Mouse (Mus musculus): ENCODE measurements at regions not wholly inside any gene's neighbourhood (a gene's known extent, or its start where the extent isn't known, plus 50 kb on each side); places are given as distances from the start of the nearest gene placed in this dataset.
A peak's percentile ranks its signal among the peaks of the same experiment; 100 is the strongest.

DNA sequence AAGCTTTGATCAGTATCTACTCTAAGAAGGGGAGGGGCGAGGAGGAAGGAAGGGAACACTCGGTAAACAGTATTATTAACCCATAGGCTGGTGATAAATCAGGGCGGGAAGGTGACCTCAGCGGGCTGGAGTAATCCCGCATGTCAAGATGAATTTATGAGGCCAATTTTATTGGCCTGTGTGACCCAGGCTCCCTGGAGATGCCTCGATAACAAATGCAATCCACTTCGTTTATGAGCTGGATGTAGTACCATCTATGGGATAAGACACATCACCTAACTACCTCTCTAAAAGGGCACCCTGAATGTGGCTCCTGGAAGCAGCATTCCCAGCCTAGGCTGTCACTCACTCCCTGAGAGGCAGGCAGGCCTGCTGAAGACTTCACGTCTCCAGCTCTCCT, 321.2 kb upstream of the Zfp703 start:
- no peak overlapping the region for H3K4me3 ChIP-seq (ENCODE audit: insufficient read depth, low read length)
- H3K4me1 ChIP-seq (ENCODE audit: control insufficient read depth, insufficient read depth, low read length) = no peaks in the 10 kb centered on the region
- TF ChIP-seq POLR2A (IDR thresholded peaks at IDR 0.05; ENCODE audit: borderline replicate concordance, low read depth, low read length) (no peak), CTCF (IDR thresholded peaks at IDR 0.05; ENCODE audit: low read depth, low read length) (no peak)
- H3K27ac ChIP-seq (ENCODE audit: insufficient read depth, low read depth, low read length) = no peak overlapping the region

DNA sequence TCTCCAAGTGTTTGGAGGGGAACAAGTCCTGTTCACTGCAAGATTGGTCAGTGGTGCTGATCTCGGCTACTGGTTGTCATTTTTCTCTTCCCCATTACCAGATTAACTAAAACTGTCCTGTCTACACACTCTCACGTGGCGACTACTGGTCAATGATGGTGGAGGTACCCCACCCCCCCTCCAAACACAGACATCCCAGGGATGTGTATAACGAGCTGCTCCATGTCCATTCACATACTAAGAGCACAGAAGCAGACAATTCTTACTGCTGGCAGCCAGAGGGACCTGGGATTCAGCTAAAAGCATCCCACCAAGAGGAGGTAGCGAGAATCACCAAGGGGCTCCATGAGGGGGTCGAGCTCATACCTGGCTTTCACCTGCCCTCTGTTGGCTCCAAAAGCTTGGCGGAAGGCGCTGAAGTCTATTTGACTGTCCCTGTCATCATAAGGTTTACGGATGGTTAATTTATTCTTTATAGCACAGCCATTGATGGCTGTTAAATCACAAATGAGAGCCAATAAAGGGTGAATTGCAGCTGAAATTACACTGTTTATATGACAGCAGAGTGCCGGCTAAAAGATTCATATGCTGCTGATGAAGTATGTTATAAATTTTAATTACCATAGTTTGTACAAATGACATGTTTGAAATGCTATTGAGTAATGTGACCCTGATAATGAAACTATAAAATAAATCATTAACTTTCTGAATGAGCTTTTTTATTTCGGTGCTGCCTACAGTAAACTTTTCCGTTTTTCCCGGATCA, 320.6 kb upstream of the Zfp703 start:
- Histone ChIP-seq H3K4me3 (ENCODE audit: insufficient read depth, low read length) (no peak overlapping the region), H3K4me1 (ENCODE audit: control insufficient read depth, insufficient read depth, low read length) (no peaks in the 10 kb centered on the region), H3K27ac (ENCODE audit: insufficient read depth, low read depth, low read length) (no peak overlapping the region)
- TF ChIP-seq POLR2A (IDR thresholded peaks at IDR 0.05; ENCODE audit: borderline replicate concordance, low read depth, low read length) (no peak), CTCF (IDR thresholded peaks at IDR 0.05; ENCODE audit: low read depth, low read length) (no peak)

DNA sequence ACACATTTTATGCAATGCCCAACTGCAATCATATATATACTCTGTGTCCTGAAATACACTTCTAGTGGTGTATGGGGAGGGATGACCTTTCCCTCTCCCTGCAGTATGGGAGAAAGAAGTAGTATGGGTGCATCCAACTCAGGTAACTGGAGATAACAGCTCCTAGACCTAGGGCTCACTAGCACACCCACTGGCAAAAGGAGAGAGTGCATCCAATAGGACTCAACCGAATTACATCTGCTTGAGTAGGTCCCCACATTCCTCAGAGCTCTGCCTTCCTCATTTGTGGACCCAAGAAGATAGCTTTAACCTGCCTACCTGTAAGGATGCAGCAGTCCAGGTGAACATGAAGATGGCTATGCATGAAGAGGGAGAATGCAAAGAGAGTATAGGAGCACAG, 317.7 kb upstream of the Zfp703 start:
- Histone ChIP-seq H3K27ac (ENCODE audit: insufficient read depth, low read depth, low read length) (no peak overlapping the region), H3K4me3 (ENCODE audit: insufficient read depth, low read length) (no peak overlapping the region), H3K4me1 (ENCODE audit: control insufficient read depth, insufficient read depth, low read length) (no peaks in the 10 kb centered on the region)
- no peak for TF ChIP-seq POLR2A (IDR thresholded peaks at IDR 0.05; ENCODE audit: borderline replicate concordance, low read depth, low read length)
- no peak for TF ChIP-seq CTCF (IDR thresholded peaks at IDR 0.05; ENCODE audit: low read depth, low read length)

DNA sequence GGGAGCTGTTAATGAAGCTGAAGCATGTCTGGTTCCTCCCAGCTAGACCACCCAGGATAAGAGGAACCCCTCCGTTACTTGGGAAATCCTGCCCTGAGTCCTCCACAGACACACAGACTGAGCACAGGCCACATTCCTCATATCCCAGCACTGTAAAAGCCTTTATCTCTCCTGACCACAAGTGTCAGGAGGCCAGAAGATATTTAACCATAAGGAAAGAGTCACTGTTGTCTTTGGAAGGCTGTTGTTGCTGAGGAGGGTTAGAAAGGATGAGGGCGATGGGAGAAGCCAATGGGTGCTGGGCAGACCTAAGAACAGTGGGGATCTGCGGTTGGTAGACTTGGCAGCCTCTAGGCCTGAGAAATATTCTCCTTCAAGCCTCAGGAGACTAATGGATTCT, 307.6 kb upstream of the Zfp703 start:
- no peak for TF ChIP-seq POLR2A (IDR thresholded peaks at IDR 0.05; ENCODE audit: borderline replicate concordance, low read depth, low read length)
- no peak for TF ChIP-seq CTCF (IDR thresholded peaks at IDR 0.05; ENCODE audit: low read depth, low read length)
- H3K27ac ChIP-seq (ENCODE audit: insufficient read depth, low read depth, low read length) = no peak overlapping the region
- no peaks in the 10 kb centered on the region for H3K4me1 ChIP-seq (ENCODE audit: control insufficient read depth, insufficient read depth, low read length)
- H3K4me3 ChIP-seq (ENCODE audit: insufficient read depth, low read length) = no peak overlapping the region

DNA sequence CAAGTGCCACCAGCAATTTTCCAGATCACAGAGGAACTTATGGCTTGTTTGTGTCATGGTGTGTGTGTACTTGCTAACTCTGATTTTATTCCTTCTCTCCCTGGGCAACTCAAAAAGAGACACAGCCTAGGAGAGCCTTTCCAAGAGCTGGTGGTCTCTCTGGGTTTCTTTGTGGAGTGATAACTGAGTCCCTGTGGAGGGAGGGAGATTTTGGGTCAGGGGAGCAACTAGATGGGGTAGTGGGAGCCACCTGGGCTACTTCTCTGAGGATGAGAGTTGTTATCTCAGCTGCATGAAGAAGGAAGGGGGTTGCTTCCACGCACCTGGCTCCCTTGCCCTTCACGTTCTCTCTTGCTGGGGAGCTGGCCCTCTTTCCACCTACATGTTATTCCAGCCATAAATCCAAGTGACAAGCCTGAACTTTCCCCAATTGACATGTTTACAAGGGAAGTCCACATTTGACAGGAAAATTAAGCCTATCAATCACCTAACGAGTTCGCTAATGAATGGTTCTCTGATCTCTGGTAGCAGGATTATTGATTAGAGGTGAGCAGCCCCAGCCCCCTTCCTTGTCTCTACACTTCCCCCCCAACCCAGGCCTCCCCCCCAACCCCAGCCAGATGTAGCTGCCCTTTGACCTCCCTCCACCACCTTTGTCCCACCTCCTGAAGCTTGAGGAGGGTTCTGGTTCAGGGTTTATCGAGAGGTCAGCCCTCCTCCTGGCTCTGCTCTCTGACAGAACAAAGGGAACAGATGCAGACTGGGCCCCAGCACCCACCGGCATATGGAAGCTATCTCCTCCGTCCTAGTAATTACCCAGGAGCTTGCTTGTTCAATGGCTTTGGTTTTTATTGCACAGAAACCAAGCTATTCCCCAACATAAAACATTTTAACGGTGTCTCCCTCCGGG, 304.4 kb upstream of the Zfp703 start:
- no peak for TF ChIP-seq POLR2A (IDR thresholded peaks at IDR 0.05; ENCODE audit: borderline replicate concordance, low read depth, low read length)
- no peak for TF ChIP-seq CTCF (IDR thresholded peaks at IDR 0.05; ENCODE audit: low read depth, low read length)
- H3K4me1 ChIP-seq (ENCODE audit: control insufficient read depth, insufficient read depth, low read length) = no peaks in the 10 kb centered on the region
- no peak overlapping the region for H3K4me3 ChIP-seq (ENCODE audit: insufficient read depth, low read length)
- no peak overlapping the region for H3K27ac ChIP-seq (ENCODE audit: insufficient read depth, low read depth, low read length)

DNA sequence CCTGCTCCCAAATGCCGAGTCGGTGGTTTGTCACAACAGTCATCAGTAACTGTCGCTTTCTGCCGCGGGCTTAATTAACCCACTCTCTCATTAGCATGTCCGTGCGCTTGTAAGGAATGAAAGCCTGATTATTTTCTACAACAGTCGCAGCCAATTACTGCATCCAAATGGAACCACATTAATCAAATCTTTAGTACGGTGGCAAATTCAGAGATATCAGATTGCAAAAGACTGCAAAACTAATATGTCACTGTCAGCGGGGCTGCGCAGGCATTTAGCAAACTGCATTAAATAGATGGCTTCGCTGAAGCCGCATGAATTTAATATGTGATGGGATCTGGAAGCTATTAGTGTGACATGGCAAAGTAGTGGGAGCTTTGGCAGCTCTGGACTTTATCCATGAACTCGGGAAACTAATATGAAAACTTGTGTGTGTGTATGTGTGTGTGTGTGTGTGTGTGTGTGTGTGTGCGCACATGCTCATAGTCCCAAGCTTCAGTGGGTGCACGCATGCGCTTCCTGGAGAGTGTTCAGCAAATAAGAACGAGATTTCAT, 299.5 kb upstream of the Zfp703 start:
- no peak overlapping the region for H3K27ac ChIP-seq (ENCODE audit: insufficient read depth, low read depth, low read length)
- H3K4me3 ChIP-seq (ENCODE audit: insufficient read depth, low read length) = no peak overlapping the region
- H3K4me1 ChIP-seq (ENCODE audit: control insufficient read depth, insufficient read depth, low read length) = peaks cover 7% of the 10 kb centered on the region
- TF ChIP-seq CTCF (IDR thresholded peaks at IDR 0.05; ENCODE audit: low read depth, low read length) (no peak), POLR2A (IDR thresholded peaks at IDR 0.05; ENCODE audit: borderline replicate concordance, low read depth, low read length) (no peak)

DNA sequence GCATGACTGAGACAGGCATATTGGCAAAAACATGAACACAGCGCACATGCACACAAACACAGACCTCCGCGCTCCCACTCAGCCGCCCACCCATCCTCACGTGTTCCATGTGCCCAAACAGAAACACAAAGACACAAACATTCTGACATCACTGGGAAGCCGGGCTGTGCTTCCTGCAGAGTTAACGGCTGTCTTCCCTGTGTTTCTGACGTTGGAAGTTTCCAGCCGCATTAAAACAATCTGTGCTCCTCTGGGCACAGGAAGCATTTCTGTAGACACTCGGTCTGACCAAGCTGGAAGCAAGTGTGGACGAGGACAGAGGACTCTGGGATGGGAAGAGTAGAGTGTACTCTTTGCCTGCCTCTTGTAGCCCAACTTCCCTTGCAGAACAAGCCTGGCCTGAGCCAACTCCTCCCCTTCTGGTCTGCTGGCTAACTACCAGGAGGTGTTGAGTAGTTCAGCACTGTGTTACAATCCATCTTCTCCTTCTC, 296.2 kb upstream of the Zfp703 start:
- H3K27ac ChIP-seq (ENCODE audit: insufficient read depth, low read depth, low read length) = no peak overlapping the region
- H3K4me3 ChIP-seq (ENCODE audit: insufficient read depth, low read length) = no peak overlapping the region
- peaks cover 7% of the 10 kb centered on the region for H3K4me1 ChIP-seq (ENCODE audit: control insufficient read depth, insufficient read depth, low read length)
- TF ChIP-seq POLR2A (IDR thresholded peaks at IDR 0.05; ENCODE audit: borderline replicate concordance, low read depth, low read length) (no peak), CTCF (IDR thresholded peaks at IDR 0.05; ENCODE audit: low read depth, low read length) (no peak)

DNA sequence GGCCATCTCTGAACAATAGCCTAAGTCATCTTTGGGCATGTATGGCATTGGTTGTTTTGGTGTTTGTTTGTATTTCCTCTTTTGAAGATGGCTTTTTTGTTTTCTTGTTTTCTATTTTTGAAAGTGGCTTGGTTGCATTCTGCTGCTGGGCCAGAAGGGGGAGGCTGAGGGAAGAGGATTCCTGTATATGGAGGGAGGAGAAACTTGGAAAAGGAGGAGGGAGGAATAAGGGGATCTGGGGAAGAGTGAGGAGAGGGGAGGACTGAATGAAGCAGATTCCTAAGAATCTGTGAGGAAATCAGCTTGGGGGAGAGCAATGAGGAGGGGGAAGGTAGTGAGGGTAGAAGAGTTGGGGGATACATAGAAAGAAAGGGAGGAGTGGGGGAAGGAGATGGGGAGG, 290.0 kb upstream of the Zfp703 start:
- no peak overlapping the region for H3K4me3 ChIP-seq (ENCODE audit: insufficient read depth, low read length)
- H3K27ac ChIP-seq (ENCODE audit: insufficient read depth, low read depth, low read length) = no peak overlapping the region
- H3K4me1 ChIP-seq (ENCODE audit: control insufficient read depth, insufficient read depth, low read length) = peaks cover 27% of the 10 kb centered on the region
- no peak for TF ChIP-seq POLR2A (IDR thresholded peaks at IDR 0.05; ENCODE audit: borderline replicate concordance, low read depth, low read length)

DNA sequence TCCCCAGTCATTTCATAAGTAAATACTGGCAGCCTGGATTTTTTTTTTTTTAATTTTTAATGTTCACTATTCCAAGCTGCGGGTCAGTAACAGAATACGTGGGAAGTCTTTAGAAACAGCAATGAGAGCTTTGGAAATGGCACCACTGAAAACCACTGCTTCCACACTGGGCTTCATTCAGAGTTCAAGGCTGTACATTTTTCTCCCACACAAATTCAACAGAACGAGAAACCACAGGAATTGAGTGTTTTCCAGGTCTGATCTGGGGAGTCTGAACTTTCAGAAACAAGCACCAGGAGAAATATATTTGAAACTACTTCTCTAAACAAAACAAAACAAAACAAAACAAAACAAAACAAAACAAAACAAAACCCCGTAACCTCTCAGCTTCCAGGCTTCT, 289.1 kb upstream of the Zfp703 start:
- Histone ChIP-seq H3K4me3 (ENCODE audit: insufficient read depth, low read length) (no peak overlapping the region), H3K27ac (ENCODE audit: insufficient read depth, low read depth, low read length) (peak overlapping the region; percentile 45; the same call in 1 of the 2 replicates), H3K4me1 (ENCODE audit: control insufficient read depth, insufficient read depth, low read length) (peaks cover 27% of the 10 kb centered on the region)
- TF ChIP-seq POLR2A (IDR thresholded peaks at IDR 0.05; ENCODE audit: borderline replicate concordance, low read depth, low read length) (no peak), CTCF (IDR thresholded peaks at IDR 0.05; ENCODE audit: low read depth, low read length) (no peak)
